Mouse (Mus musculus): ENCODE results near the gene Fbxo40.

DNA sequence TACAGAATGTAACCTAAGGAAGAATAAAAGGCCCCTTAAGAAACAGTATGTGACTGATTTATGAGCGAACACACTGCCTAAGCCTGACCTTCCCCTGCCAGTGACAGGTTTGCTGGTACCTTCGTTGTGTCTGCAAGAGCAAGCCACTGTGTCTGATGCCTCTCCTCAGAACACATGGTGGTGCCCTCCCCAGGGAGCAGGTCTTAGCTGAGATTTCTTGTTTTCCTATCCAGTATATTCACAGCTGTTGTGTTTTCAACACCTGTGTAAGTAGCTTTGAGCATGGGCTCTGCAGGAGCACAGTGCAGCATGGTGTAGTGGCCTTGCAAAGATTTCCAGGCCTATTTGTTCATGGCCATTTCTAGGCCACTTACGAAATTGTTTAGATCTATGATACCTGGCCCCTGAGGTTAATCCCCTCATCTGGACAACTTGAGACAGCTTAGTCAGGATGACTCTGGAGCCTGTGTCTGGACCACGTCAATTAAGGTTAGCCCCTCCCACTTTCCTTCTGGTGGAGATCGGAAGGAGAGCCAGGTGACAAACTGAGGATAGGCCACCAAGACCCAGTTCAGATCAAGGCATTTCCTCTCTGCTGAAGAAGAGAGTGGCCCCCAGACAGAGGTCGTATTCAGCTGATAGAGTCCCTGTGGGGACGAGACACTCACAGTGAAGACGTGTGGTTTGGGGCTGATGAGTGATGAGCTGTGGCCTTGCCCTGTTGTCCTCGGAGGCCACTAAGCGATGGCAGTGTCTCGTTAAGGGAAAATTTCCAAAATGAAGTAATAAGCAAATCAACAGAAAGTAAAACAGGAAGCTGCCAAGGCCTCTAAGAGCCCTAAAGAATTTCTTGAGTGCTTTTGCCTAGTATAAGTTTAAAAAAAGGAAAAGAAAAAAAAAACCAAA lies 59.8 kb downstream of the Fbxo40 start:
- TF ChIP-seq CTCF (IDR thresholded peaks at IDR 0.05; ENCODE audit: control insufficient read depth, insufficient read depth, insufficient replicate concordance, low read depth, low read length) (no peak), POLR2A (IDR thresholded peaks at IDR 0.05; ENCODE audit: control insufficient read depth, low read depth, low read length) (no peak)

All from testis, adult 2 months (tissue).